Mouse (Mus musculus): ENCODE measurements around the gene Trim66.

- TF ChIP-seq POLR2A (IDR thresholded peaks at IDR 0.05; ENCODE audit: insufficient read depth, low read depth, low read length) (no peak), CTCF (IDR thresholded peaks at IDR 0.05; ENCODE audit: insufficient read depth, low read depth, low read length) (no peak)
Observed at GRCm38 (mm10) chr7:109497507-109497906, 10.4 kb downstream of the Trim66 start.

Data from olfactory bulb, adult 2 months (tissue).